Mouse (Mus musculus) liver, embryonic 13.5 days (tissue): ENCODE measurements at regions not wholly inside any gene's neighbourhood (a gene's known extent, or its start where the extent isn't known, plus 50 kb on each side); places are given as distances from the start of the nearest gene placed in this dataset.

Experiments
- ATAC-seq: fragments of 200-750 bp; cut with Nextera tagmentation; 2 replicates; pipeline ENCODE4 v1.8.0; 2017; ENCODE audit warnings: low read depth, mild to moderate bottlenecking, moderate number of reproducible peaks, moderate library complexity
- DNase-seq: peaks from one replicate; pipeline ENCODE4 v3.0.0; 2022
- H3K27ac ChIP-seq: fragments of 300-500 bp; sonication (generic); 2 replicates; pipeline ENCODE4 v1.5.1; 2015; ENCODE audit warnings: moderate library complexity, mild to moderate bottlenecking, inconsistent platforms
- H3K27me3 ChIP-seq: fragments of 300-500 bp; sonication (generic); 2 replicates; pipeline ENCODE4 v1.6.1; 2015; ENCODE audit warnings: mild to moderate bottlenecking, inconsistent platforms
- H3K36me3 ChIP-seq: fragments of 300-500 bp; sonication (generic); 2 replicates; pipeline ENCODE4 v1.6.1; 2015; ENCODE audit warnings: mild to moderate bottlenecking, inconsistent platforms
- H3K4me1 ChIP-seq: fragments of 300-500 bp; sonication (generic); replicated peaks from 2 replicates; pipeline ENCODE4 v1.6.1; 2015; ENCODE audit warnings: inconsistent platforms
- H3K4me2 ChIP-seq: fragments of 300-500 bp; sonication (generic); 2 replicates; pipeline ENCODE4 v1.6.1; 2015; ENCODE audit warnings: inconsistent platforms, mild to moderate bottlenecking, moderate library complexity
- H3K4me3 ChIP-seq: fragments of 300-500 bp; sonication (generic); replicated peaks from 2 replicates; pipeline ENCODE4 v1.5.1; 2015; ENCODE audit warnings: mild to moderate bottlenecking, inconsistent platforms
- H3K9ac ChIP-seq: fragments of 300-500 bp; sonication (generic); 2 replicates; pipeline ENCODE4 v1.6.1; 2015; ENCODE audit warnings: mild to moderate bottlenecking, inconsistent platforms
- H3K9me3 ChIP-seq: fragments of 300-500 bp; sonication (generic); replicated peaks from 2 replicates; pipeline ENCODE4 v1.6.1; 2016; ENCODE audit warnings: inconsistent platforms
- WGBS: fragments of 180-500 bp; shearing (Covaris S2); methylation state at CpG from one replicate; pipeline ENCODE4 v1.1.7; 2015; ENCODE audit not compliant: insufficient replicate concordance; 5-methylcytosine and 5-hydroxymethylcytosine counted together

GRCm38 (mm10) chr2:50735029-50735428 lies 413.9 kb downstream of the Rnd3 start:
- WGBS: 73% methylated on average over 11 of the region's 11 CpGs
- H3K27ac ChIP-seq: no peak overlapping the region
- H3K4me3 ChIP-seq: no peak overlapping the region
- H3K36me3 ChIP-seq: no peaks in the 10 kb centered on the region
- H3K9me3 ChIP-seq: no peaks in the 10 kb centered on the region
- H3K27me3 ChIP-seq: no peaks in the 10 kb centered on the region
- H3K4me2 ChIP-seq: no peak overlapping the region
- no peak for DNase-seq
- ATAC-seq: no peak
- H3K9ac ChIP-seq: no peak overlapping the region
- H3K4me1 ChIP-seq: no peaks in the 10 kb centered on the region

GRCm38 (mm10) chr2:50706652-50707051 lies 410.1 kb upstream of the Mmadhc start:
- no peak for DNase-seq
- no peak for ATAC-seq
- 61% methylated on average over 3 of the region's 3 CpGs for WGBS
- Histone ChIP-seq H3K9me3 (no peaks in the 10 kb centered on the region), H3K9ac (no peak overlapping the region), H3K27ac (no peak overlapping the region), H3K4me3 (no peak overlapping the region), H3K27me3 (no peaks in the 10 kb centered on the region), H3K4me2 (no peak overlapping the region), H3K36me3 (no peaks in the 10 kb centered on the region), H3K4me1 (no peaks in the 10 kb centered on the region)

GRCm38 (mm10) chr2:50704297-50704696 lies 407.7 kb upstream of the Mmadhc start:
- H3K4me1 ChIP-seq: no peaks in the 10 kb centered on the region
- H3K36me3 ChIP-seq: no peaks in the 10 kb centered on the region
- no peak for ATAC-seq
- no peak overlapping the region for H3K4me3 ChIP-seq
- H3K27me3 ChIP-seq: no peaks in the 10 kb centered on the region
- H3K27ac ChIP-seq: no peak overlapping the region
- H3K4me2 ChIP-seq: no peak overlapping the region
- H3K9ac ChIP-seq: no peak overlapping the region
- no peaks in the 10 kb centered on the region for H3K9me3 ChIP-seq
- no peak for DNase-seq
- WGBS: 34% methylated on average over 3 of the region's 3 CpGs

- no peaks in the 10 kb centered on the region for H3K27me3 ChIP-seq
- no peak overlapping the region for H3K9ac ChIP-seq
- no peaks in the 10 kb centered on the region for H3K36me3 ChIP-seq
- no peak overlapping the region for H3K4me2 ChIP-seq
- no peak overlapping the region for H3K4me3 ChIP-seq
- H3K9me3 ChIP-seq: no peaks in the 10 kb centered on the region
- no peak for ATAC-seq
- no peak for DNase-seq
- no peaks in the 10 kb centered on the region for H3K4me1 ChIP-seq
- H3K27ac ChIP-seq: no peak overlapping the region
- 72% methylated on average over 15 of the region's 15 CpGs for WGBS
These were observed 406.2 kb upstream of the Mmadhc start for GRCm38 (mm10) chr2:50702584-50703450.

GRCm38 (mm10) chr2:50698841-50699240 lies 402.2 kb upstream of the Mmadhc start:
- H3K9ac ChIP-seq: no peak overlapping the region
- ATAC-seq (no peak), DNase-seq (no peak)
- 49% methylated on average over 6 of the region's 6 CpGs for WGBS
- no peak overlapping the region for H3K4me3 ChIP-seq
- no peak overlapping the region for H3K4me2 ChIP-seq
- no peaks in the 10 kb centered on the region for H3K4me1 ChIP-seq
- no peaks in the 10 kb centered on the region for H3K27me3 ChIP-seq
- H3K9me3 ChIP-seq: no peaks in the 10 kb centered on the region
- H3K36me3 ChIP-seq: no peaks in the 10 kb centered on the region
- H3K27ac ChIP-seq: no peak overlapping the region

DNA sequence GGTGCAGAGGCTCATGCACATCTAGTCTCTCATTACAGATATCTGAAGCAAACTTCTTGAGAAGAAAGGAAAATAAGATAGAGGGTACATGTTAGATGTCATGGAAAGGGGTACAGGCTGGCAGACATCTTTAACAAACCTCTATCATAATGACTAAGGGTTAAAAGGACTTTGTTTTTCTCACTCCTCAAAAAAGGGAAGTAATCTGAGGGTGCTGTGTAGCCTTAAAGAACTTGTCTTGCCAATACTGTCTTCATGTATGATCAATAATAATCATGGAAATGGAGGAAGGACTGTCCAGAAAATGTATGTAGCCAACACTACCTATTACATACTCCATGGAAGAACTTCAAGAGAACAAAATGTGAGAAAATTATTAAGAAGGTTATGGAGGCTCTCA lies 400.0 kb upstream of the Mmadhc start:
- no peaks in the 10 kb centered on the region for H3K4me1 ChIP-seq
- H3K27me3 ChIP-seq: no peaks in the 10 kb centered on the region
- no peak overlapping the region for H3K9ac ChIP-seq
- H3K27ac ChIP-seq: no peak overlapping the region
- DNase-seq: no peak
- no peaks in the 10 kb centered on the region for H3K9me3 ChIP-seq
- H3K4me3 ChIP-seq: no peak overlapping the region
- H3K4me2 ChIP-seq: no peak overlapping the region
- H3K36me3 ChIP-seq: no peaks in the 10 kb centered on the region
- ATAC-seq: no peak

- DNase-seq (no peak), ATAC-seq (no peak)
- H3K4me1 ChIP-seq: no peaks in the 10 kb centered on the region
- H3K27ac ChIP-seq: no peak overlapping the region
- 72% methylated on average over 2 of the region's 2 CpGs for WGBS
- H3K4me2 ChIP-seq: no peak overlapping the region
- no peaks in the 10 kb centered on the region for H3K27me3 ChIP-seq
- no peaks in the 10 kb centered on the region for H3K36me3 ChIP-seq
- no peaks in the 10 kb centered on the region for H3K9me3 ChIP-seq
- H3K4me3 ChIP-seq: no peak overlapping the region
- no peak overlapping the region for H3K9ac ChIP-seq
These were observed 398.2 kb upstream of the Mmadhc start for GRCm38 (mm10) chr2:50694849-50695248.

DNA sequence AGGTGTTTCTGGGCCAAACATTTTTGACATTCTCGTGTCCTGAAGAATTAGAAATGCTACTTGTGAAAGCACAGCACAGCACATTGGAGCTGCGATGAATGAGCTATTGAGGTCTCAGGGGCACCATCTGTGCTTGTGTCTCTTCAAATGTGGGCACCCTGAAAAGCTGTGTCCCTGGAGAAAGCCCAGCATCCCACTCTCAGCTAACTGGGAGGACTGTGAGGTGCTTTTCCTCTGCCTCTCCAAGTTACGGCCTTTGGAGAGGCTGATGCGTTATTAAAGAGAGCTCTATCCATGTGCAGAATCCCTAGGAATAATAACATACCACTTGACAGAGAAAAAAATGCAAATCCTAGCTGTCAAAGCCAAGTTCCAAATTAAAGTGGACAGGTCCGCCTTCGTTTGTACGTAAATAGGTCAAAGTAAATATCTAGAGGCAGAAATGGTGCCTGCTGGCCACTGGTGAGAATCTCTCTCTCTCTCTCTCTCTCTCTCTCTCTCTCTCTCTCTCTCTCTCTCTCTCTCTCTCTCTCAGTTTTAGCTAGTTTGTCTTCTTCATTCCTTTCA lies 397.3 kb upstream of the Mmadhc start:
- 66% methylated on average over 7 of the region's 7 CpGs for WGBS
- ATAC-seq (no peak), DNase-seq (no peak)
- Histone ChIP-seq H3K27me3 (no peaks in the 10 kb centered on the region), H3K4me1 (no peaks in the 10 kb centered on the region), H3K36me3 (no peaks in the 10 kb centered on the region), H3K9ac (no peak overlapping the region), H3K4me3 (no peak overlapping the region), H3K27ac (no peak overlapping the region), H3K9me3 (no peaks in the 10 kb centered on the region), H3K4me2 (no peak overlapping the region)

GRCm38 (mm10) chr2:50690120-50691103 lies 393.8 kb upstream of the Mmadhc start:
- no peak for DNase-seq
- no peaks in the 10 kb centered on the region for H3K27me3 ChIP-seq
- no peaks in the 10 kb centered on the region for H3K9me3 ChIP-seq
- no peak overlapping the region for H3K4me3 ChIP-seq
- ATAC-seq: no peak
- H3K36me3 ChIP-seq: no peaks in the 10 kb centered on the region
- no peaks in the 10 kb centered on the region for H3K4me1 ChIP-seq
- H3K9ac ChIP-seq: no peak overlapping the region
- 36% methylated on average over 11 of the region's 11 CpGs for WGBS
- H3K4me2 ChIP-seq: no peak overlapping the region
- no peak overlapping the region for H3K27ac ChIP-seq

DNA sequence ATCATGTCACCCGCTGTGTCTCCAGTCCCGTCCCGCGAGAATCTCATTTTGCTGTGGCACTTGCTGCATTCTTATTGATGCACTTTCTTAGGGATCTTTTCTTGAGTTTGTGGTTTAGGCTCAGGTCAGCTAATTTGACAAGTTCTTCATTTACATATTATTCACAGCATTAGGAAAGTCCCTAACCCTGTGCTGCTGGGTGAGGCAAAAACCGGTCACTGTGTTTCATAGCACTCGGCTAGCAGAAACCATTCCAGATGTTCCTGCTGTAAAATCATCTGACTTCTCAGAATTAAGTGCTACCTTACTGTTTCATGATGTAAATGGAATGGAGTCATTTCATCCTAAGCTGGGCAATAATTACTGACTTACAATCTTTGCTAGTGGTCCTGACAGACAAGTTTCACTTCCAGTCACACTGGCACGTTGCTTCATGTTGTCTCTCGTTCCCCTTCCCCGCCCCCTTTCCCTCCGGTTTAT lies 391.1 kb upstream of the Mmadhc start:
- no peak overlapping the region for H3K9ac ChIP-seq
- WGBS: 75% methylated on average over 10 of the region's 10 CpGs
- DNase-seq (no peak), ATAC-seq (no peak)
- no peaks in the 10 kb centered on the region for H3K4me1 ChIP-seq
- no peaks in the 10 kb centered on the region for H3K27me3 ChIP-seq
- H3K36me3 ChIP-seq: no peaks in the 10 kb centered on the region
- no peak overlapping the region for H3K4me3 ChIP-seq
- no peak overlapping the region for H3K4me2 ChIP-seq
- H3K27ac ChIP-seq: no peak overlapping the region
- no peaks in the 10 kb centered on the region for H3K9me3 ChIP-seq

- Histone ChIP-seq H3K4me2 (no peak overlapping the region), H3K9ac (no peak overlapping the region), H3K36me3 (no peaks in the 10 kb centered on the region), H3K9me3 (no peaks in the 10 kb centered on the region), H3K27ac (no peak overlapping the region), H3K4me1 (no peaks in the 10 kb centered on the region), H3K27me3 (no peaks in the 10 kb centered on the region), H3K4me3 (no peak overlapping the region)
- WGBS: 44% methylated on average over 5 of the region's 5 CpGs
- ATAC-seq: no peak
- no peak for DNase-seq
These were observed 390.6 kb upstream of the Mmadhc start for GRCm38 (mm10) chr2:50687222-50687621.
